Mouse (Mus musculus): ENCODE measurements around the gene Cenps.

DNA sequence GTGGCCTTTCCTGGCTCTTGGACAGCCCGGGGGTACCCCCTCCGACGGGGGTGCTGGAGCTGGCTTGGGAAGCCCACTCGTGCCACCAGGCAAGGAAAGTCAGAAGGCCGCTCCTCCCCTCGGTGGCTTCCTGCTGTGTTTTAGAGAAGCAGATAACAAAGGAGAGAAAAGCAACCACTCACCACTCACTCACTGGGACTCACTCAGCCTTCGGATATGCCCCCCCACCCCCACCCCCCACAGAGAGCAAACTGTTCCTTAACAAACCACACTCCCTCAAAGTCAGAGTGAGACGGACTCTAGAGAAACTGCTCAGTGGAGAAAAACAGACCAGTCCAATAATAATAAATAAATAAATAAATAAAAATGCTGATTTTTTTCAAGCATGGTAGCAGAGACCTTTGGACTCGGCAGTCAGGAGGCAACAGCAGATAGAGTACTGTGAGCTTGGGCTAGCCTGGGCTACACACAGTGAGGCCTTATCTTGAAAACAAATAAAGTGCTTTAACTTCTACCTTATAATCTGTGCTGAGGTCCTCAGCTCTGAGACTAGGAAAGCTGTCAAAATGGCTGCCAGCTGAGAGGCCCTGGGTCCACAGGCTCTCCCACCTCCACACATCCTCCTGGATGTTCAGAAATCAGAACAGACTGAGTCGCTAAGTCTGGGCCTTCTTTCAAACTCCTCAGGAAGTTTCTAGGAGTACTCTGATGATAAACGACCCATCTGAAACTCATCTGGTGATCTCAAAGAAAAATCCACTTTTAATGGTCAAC lies 11.9 kb downstream of the Cenps start:
- no peak for TF ChIP-seq EP300 (IDR thresholded peaks at IDR 0.05; ENCODE audit: low read depth)
- no peak for TF ChIP-seq CTCF (IDR thresholded peaks at IDR 0.05; ENCODE audit: low read depth)
